Mouse (Mus musculus) heart, postnatal 0 days (tissue): Measurements from ENCODE around the gene Hist1h3a.

ENCODE experiments used
- CTCF ChIP-seq: IDR thresholded peaks from 2 replicates; pipeline ENCODE4 v1.5.1; 2016; ENCODE audit warnings: antibody characterized with exemption, control low read depth, low read depth
- EP300 ChIP-seq: IDR thresholded peaks from 2 replicates; pipeline ENCODE4 v1.6.1; 2016; ENCODE audit warnings: antibody characterized with exemption, low read depth

DNA sequence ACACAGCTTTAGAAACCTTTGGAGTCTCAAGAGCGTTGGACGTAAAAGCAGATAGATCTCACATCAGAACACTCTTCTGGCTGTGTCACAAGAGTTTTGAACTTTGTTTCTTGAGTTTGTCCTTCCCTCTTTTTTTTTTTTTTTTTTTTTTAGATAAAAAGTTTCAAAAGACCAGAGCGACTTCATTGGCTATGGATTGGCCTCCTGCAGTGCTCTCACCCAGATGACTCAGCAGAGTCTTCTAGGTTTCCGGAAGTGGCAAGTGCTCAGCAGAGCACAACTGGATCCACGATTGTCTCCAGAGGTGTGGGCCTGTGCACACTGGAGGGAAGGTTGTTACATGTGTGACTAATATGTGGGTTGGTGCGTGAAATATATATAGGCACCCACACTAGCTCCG lies 16.2 kb upstream of the Hist1h3a start:
- TF ChIP-seq CTCF (no peak), EP300 (no peak)
